Mouse (Mus musculus) bone marrow macrophage, adult 2 months (primary cell): Measurements from ENCODE around the gene Fgf14.

Experiments used
- CTCF ChIP-seq: IDR thresholded peaks from 2 replicates; pipeline ENCODE4 v1.5.1; 2012; ENCODE audit warnings: low read depth, mild to moderate bottlenecking, low read length, moderate library complexity
- POLR2A ChIP-seq: IDR thresholded peaks from 2 replicates; pipeline ENCODE4 v1.6.1; 2012; ENCODE audit warnings: mild to moderate bottlenecking, low read depth, low read length, borderline replicate concordance

DNA sequence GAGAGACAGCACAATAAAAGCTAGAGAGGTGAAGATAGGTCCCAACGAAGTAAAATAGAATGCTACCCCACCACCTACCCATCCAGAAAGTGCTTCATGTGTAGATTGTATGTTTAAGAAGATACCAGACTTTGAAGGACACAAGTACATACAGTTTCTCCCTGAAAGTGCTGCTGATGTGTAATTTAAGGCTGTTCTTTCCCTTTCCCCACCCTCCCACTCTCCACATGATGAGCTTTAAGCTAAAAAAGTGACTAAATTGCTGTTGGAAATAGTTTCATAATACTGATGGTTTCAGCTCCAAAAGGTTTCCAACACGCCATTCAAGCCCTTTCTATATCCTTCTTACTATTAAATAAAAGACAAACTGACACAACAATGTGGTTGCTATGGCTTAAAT is 63.5 kb downstream of the Fgf14 start:
- TF ChIP-seq POLR2A: no peak
- TF ChIP-seq CTCF: no peak
